Mouse (Mus musculus) liver, embryonic 14.5 days (tissue): ENCODE results near the gene Zfp882.

Experiments used
- CTCF ChIP-seq: IDR thresholded peaks from 2 replicates; pipeline ENCODE4 v1.5.1; 2016; ENCODE audit warnings: antibody characterized with exemption, low read depth, control low read depth
- EP300 ChIP-seq: IDR thresholded peaks from 2 replicates; pipeline ENCODE4 v1.6.1; 2016; ENCODE audit warnings: antibody characterized with exemption, low read depth

DNA sequence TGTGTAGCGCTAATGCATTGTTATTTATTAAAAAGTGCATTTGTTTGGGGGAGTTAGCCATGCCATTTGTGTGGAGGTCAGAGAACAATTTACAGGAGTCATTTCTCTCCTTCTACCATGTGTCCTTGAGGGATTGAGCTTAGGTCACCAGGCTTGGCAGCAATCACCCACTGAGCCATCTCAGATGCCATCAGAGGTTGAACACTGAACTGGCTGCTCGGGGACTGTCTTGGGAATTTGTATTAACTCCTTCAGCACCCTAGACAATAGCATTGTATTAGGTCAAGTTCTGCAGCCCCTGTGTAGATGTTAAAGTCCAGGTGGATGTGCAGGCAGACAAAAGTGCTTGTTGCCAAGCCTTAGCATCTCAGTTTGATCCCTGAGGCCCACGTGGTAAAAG lies 55.6 kb downstream of the Zfp882 start:
- TF ChIP-seq CTCF (no peak), EP300 (no peak)
